Mouse (Mus musculus) bone marrow, adult 2 months (tissue): ENCODE measurements at regions not wholly inside any gene's neighbourhood (a gene's known extent, or its start where the extent isn't known, plus 50 kb on each side); places are given as distances from the start of the nearest gene placed in this dataset.

ENCODE experiments used
- CTCF ChIP-seq: fragments of 200-500 bp; IDR thresholded peaks from 2 replicates; pipeline ENCODE4 v1.5.1; 2011; ENCODE audit warnings: low read length, control low read depth; ENCODE audit not compliant: control insufficient read depth, insufficient read depth
- POLR2A ChIP-seq: fragments of 200-500 bp; IDR thresholded peaks from 2 replicates; pipeline ENCODE4 v1.6.1; 2011; ENCODE audit warnings: low read depth, mild to moderate bottlenecking, control low read depth, low read length, borderline replicate concordance; ENCODE audit not compliant: control insufficient read depth

DNA sequence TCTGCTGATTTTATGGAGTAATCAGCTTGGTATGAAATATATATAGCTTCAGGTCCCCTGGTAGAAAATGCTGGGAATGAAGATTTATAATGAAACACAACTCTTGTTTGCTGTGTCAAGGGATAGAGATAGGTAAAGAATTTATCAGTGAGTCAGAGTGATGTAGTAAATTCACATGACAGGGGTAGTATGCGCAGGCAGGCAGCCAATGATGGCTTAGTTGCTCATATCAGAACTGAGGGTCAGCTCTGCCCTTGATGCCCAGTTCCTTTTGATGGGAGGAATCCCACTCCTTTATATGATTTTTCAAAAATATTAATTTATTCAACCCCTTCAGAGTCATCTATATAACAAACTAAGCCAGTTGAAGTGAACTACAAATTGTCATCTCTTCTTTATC lies 729.6 kb upstream of the Sel1l start:
- no peak for TF ChIP-seq POLR2A
- TF ChIP-seq CTCF = no peak
